Mouse (Mus musculus): Measurements from ENCODE around the gene Commd6. TPM values are rescaled to one million over a fixed set of nuclear protein-coding genes. Genes with fewer than 3 reads are reported as not detected.
"Not testable (repeated sequence)": the region's sequence is repeated elsewhere in the genome, so short reads cannot be mapped to it uniquely, and the experiment has no call there.

Gene Commd6
- polyA plus RNA-seq, 2 experiments: 20.2 to 40.7 TPM

GRCm38 (mm10) chr14:101593340-101593739, 47.1 kb downstream of the Commd6 start:
- Histone ChIP-seq H3K4me1 (replicated peaks; ENCODE audit: control insufficient read depth in 2 of 2, insufficient read depth in 2 of 2, low read length in 1 of 2) (no peaks in the 10 kb centered on the region), H3K36me3 (replicated peaks; ENCODE audit: control insufficient read depth, insufficient read depth, low read depth) (no peaks in the 10 kb centered on the region), H3K4me2 (ENCODE audit: low read depth) (no peak overlapping the region), H3K4me3 (ENCODE audit: insufficient read depth in 1 of 2, low read depth in 2 of 2, low read length in 2 of 2) (no peak overlapping the region), H3K9me3 (ENCODE audit: control insufficient read depth, low read length) (no peaks in the 10 kb centered on the region), H3K27me3 (ENCODE audit: control insufficient read depth, insufficient read depth, low read length) (no peaks in the 10 kb centered on the region), H3K9ac (replicated peaks) (no peak overlapping the region), H3K27ac (no peak overlapping the region)
- DNase-seq (ENCODE audit: low read depth in 3 of 3, low spot score in 3 of 3) (no peak), ATAC-seq (ENCODE audit: insufficient read depth) (no peak)
- TF ChIP-seq EP300 (IDR thresholded peaks at IDR 0.05; ENCODE audit: low read depth) (no peak), CTCF (IDR thresholded peaks at IDR 0.05; ENCODE audit: low read depth) (no peak)
- 62% methylated on average over 7 of the region's 7 CpGs for WGBS (ENCODE audit: insufficient replicate concordance)

DNA sequence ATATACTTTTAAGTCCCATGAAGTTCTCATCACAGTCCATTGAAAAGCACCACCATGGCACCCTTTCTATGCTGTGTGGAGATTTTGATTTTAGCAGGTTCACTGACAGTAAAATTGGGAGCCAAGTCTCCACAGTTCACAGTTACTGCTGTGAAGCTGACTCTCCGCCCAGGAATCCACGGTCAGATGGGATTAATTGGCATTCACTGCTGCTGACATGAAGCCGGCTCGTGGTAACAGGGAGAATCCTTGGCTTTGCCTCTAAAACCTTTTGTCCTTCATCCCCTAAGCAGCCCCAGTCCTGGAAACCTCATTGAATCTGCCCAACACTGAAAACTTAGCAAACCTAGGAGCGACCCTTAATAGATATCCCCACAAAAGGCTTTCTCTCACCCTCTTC, 49.4 kb downstream of the Commd6 start:
- H3K9me3 ChIP-seq (ENCODE audit: control insufficient read depth, low read length): no peaks in the 10 kb centered on the region
- WGBS (ENCODE audit: insufficient replicate concordance): 71% methylated on average over 5 of the region's 5 CpGs
- H3K4me3 ChIP-seq (ENCODE audit: insufficient read depth in 1 of 2, low read depth in 2 of 2, low read length in 2 of 2): no peak overlapping the region
- no peak overlapping the region for H3K9ac ChIP-seq (replicated peaks)
- TF ChIP-seq CTCF (IDR thresholded peaks at IDR 0.05; ENCODE audit: low read depth): no peak
- no peak for TF ChIP-seq EP300 (IDR thresholded peaks at IDR 0.05; ENCODE audit: low read depth)
- no peak overlapping the region for H3K27ac ChIP-seq
- H3K4me2 ChIP-seq (ENCODE audit: low read depth): no peak overlapping the region
- H3K4me1 ChIP-seq (replicated peaks; ENCODE audit: control insufficient read depth in 2 of 2, insufficient read depth in 2 of 2, low read length in 1 of 2): no peaks in the 10 kb centered on the region
- ATAC-seq (ENCODE audit: insufficient read depth) (no peak), DNase-seq (ENCODE audit: low read depth in 3 of 3, low spot score in 3 of 3) (no peak)
- H3K36me3 ChIP-seq (replicated peaks; ENCODE audit: control insufficient read depth, insufficient read depth, low read depth): no peaks in the 10 kb centered on the region
- H3K27me3 ChIP-seq (ENCODE audit: control insufficient read depth, insufficient read depth, low read length): no peaks in the 10 kb centered on the region

GRCm38 (mm10) chr14:101588209-101588991, 52.1 kb downstream of the Commd6 start:
- not testable (repeated sequence) for H3K4me3 ChIP-seq (ENCODE audit: insufficient read depth in 1 of 2, low read depth in 2 of 2, low read length in 2 of 2); DNase-seq (ENCODE audit: low read depth in 3 of 3, low spot score in 3 of 3); H3K4me1 ChIP-seq (replicated peaks; ENCODE audit: control insufficient read depth in 2 of 2, insufficient read depth in 2 of 2, low read length in 1 of 2); H3K36me3 ChIP-seq (replicated peaks; ENCODE audit: control insufficient read depth, insufficient read depth, low read depth); H3K4me2 ChIP-seq (ENCODE audit: low read depth); H3K27ac ChIP-seq; ATAC-seq (ENCODE audit: insufficient read depth); H3K9ac ChIP-seq (replicated peaks); H3K9me3 ChIP-seq (ENCODE audit: control insufficient read depth, low read length); H3K27me3 ChIP-seq (ENCODE audit: control insufficient read depth, insufficient read depth, low read length)
- 50% methylated on average over 2 of the region's 4 CpGs for WGBS (ENCODE audit: insufficient replicate concordance)

GRCm38 (mm10) chr14:101587366-101588040, 53.0 kb downstream of the Commd6 start:
- not testable (repeated sequence) for H3K4me3 ChIP-seq (ENCODE audit: insufficient read depth in 1 of 2, low read depth in 2 of 2, low read length in 2 of 2); H3K9ac ChIP-seq (replicated peaks); H3K27ac ChIP-seq; H3K4me1 ChIP-seq (replicated peaks; ENCODE audit: control insufficient read depth in 2 of 2, insufficient read depth in 2 of 2, low read length in 1 of 2); ATAC-seq (ENCODE audit: insufficient read depth); DNase-seq (ENCODE audit: low read depth in 3 of 3, low spot score in 3 of 3); H3K4me2 ChIP-seq (ENCODE audit: low read depth); H3K27me3 ChIP-seq (ENCODE audit: control insufficient read depth, insufficient read depth, low read length); H3K36me3 ChIP-seq (replicated peaks; ENCODE audit: control insufficient read depth, insufficient read depth, low read depth); H3K9me3 ChIP-seq (ENCODE audit: control insufficient read depth, low read length)
- 52% methylated on average over 4 of the region's 6 CpGs for WGBS (ENCODE audit: insufficient replicate concordance)

GRCm38 (mm10) chr14:101586096-101586495, 54.4 kb downstream of the Commd6 start:
- no peak overlapping the region for H3K9ac ChIP-seq (replicated peaks)
- 32% methylated on average over 7 of the region's 7 CpGs for WGBS (ENCODE audit: insufficient replicate concordance)
- no peak overlapping the region for H3K27ac ChIP-seq
- no peaks in the 10 kb centered on the region for H3K27me3 ChIP-seq (ENCODE audit: control insufficient read depth, insufficient read depth, low read length)
- no peaks in the 10 kb centered on the region for H3K36me3 ChIP-seq (replicated peaks; ENCODE audit: control insufficient read depth, insufficient read depth, low read depth)
- H3K9me3 ChIP-seq (ENCODE audit: control insufficient read depth, low read length): no peaks in the 10 kb centered on the region
- ATAC-seq (ENCODE audit: insufficient read depth) (no peak), DNase-seq (ENCODE audit: low read depth in 3 of 3, low spot score in 3 of 3) (no peak)
- no peak for TF ChIP-seq CTCF (IDR thresholded peaks at IDR 0.05; ENCODE audit: low read depth)
- no peak for TF ChIP-seq EP300 (IDR thresholded peaks at IDR 0.05; ENCODE audit: low read depth)
- H3K4me2 ChIP-seq (ENCODE audit: low read depth): no peak overlapping the region
- H3K4me3 ChIP-seq (ENCODE audit: insufficient read depth in 1 of 2, low read depth in 2 of 2, low read length in 2 of 2): no peak overlapping the region
- H3K4me1 ChIP-seq (replicated peaks; ENCODE audit: control insufficient read depth in 2 of 2, insufficient read depth in 2 of 2, low read length in 1 of 2): no peaks in the 10 kb centered on the region

Other genes starting within 250 kb of the Commd6 start
- 0.69 and 0.85 TPM in 2 replicates for gene Tbc1d4, start 31.5 kb downstream of the Commd6 start, polyA plus RNA-seq (2012; rRNA removed)
- gene Tbc1d4, start 31.5 kb downstream of the Commd6 start, polyA plus RNA-seq (2014; fragmentation: Nextera tagmentation; extraction: Ambion mirVana): 1.3 and 1.9 TPM in 2 replicates
- 19.4 and 33.9 TPM in 2 replicates for gene Uchl3, start 13.3 kb upstream of the Commd6 start, polyA plus RNA-seq (2012; rRNA removed)
- 73.0 and 80.6 TPM in 2 replicates for gene Uchl3, start 13.3 kb upstream of the Commd6 start, polyA plus RNA-seq (2014; fragmentation: Nextera tagmentation; extraction: Ambion mirVana)
- not detected in 2 replicates for gene Gm9922, start 89.1 kb upstream of the Commd6 start, polyA plus RNA-seq (2012; rRNA removed)
- gene Gm9922, start 89.1 kb upstream of the Commd6 start, polyA plus RNA-seq (2014; fragmentation: Nextera tagmentation; extraction: Ambion mirVana): not detected in 2 replicates
- gene Lmo7, start 89.3 kb upstream of the Commd6 start, polyA plus RNA-seq (2012; rRNA removed): 1.4 and 2.4 TPM in 2 replicates
- 2.2 and 2.3 TPM in 2 replicates for gene Lmo7, start 89.3 kb upstream of the Commd6 start, polyA plus RNA-seq (2014; fragmentation: Nextera tagmentation; extraction: Ambion mirVana)